Mouse (Mus musculus) cortical plate, adult 2 months (tissue): ENCODE data around the gene Asic2.

Experiments
- CTCF ChIP-seq: fragments of 200-500 bp; IDR thresholded peaks from 2 replicates; pipeline ENCODE4 v1.5.1; 2011; ENCODE audit warnings: mild to moderate bottlenecking, control low read depth, low read length; ENCODE audit not compliant: insufficient read depth; ENCODE audit errors: extremely low read depth
- POLR2A ChIP-seq: fragments of 200-500 bp; IDR thresholded peaks from 2 replicates; pipeline ENCODE4 v1.6.1; 2011; ENCODE audit warnings: mild to moderate bottlenecking, low read length, control low read depth; ENCODE audit not compliant: insufficient read depth; ENCODE audit errors: extremely low read depth

DNA sequence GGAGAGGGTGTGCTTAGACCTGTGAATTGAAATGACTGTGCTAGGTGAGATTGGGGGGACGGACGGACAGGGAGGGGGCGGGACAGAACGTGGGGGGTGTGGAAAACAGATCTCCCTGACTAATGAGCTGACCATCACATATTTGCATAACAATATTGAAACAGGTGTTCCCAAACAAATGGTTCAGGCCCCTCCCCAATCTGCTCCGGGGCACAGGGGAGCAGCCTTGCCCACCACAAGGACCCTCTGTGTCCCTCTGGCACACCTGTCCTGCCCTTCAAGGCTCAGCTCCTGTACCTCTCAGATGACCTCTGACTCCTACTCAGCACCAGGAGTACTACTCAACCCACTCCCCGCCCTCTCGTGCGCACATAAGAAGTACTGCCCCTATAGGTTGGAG is 351.8 kb downstream of the Asic2 start:
- TF ChIP-seq CTCF (no peak), POLR2A (no peak)
